Mouse (Mus musculus) kidney, embryonic 14.5 days (tissue): ENCODE data around the gene Hdac10. TPM values are rescaled to one million over a fixed set of nuclear protein-coding genes. Genes with fewer than 3 reads are reported as not detected.

Experiments
- ATAC-seq: fragments of 200-750 bp; cut with Nextera tagmentation; 2 replicates; pipeline ENCODE4 v1.8.0; 2017; ENCODE audit warnings: moderate number of reproducible peaks, mild to moderate bottlenecking, moderate TSS enrichment, moderate library complexity; ENCODE audit not compliant: low FRiP score, low TSS enrichment
- H3K27ac ChIP-seq: fragments of 300-500 bp; sonication (generic); 2 replicates; pipeline ENCODE4 v1.5.1; 2014; ENCODE audit warnings: low read depth, mild to moderate bottlenecking, low read length, moderate library complexity, mixed read lengths
- H3K27me3 ChIP-seq: fragments of 300-500 bp; sonication (generic); 2 replicates; pipeline ENCODE4 v1.6.1; 2014; ENCODE audit warnings: mild to moderate bottlenecking, low read length; ENCODE audit not compliant: control insufficient read depth, insufficient read depth
- H3K36me3 ChIP-seq: fragments of 300-500 bp; sonication (generic); 2 replicates; pipeline ENCODE4 v1.6.1; 2014; ENCODE audit warnings: low read length, mixed read lengths; ENCODE audit not compliant: control insufficient read depth, insufficient read depth
- H3K4me1 ChIP-seq: fragments of 300-500 bp; sonication (generic); 2 replicates; pipeline ENCODE4 v1.6.1; 2014; ENCODE audit warnings: low read length, mixed read lengths; ENCODE audit not compliant: control insufficient read depth, insufficient read depth
- H3K4me2 ChIP-seq: fragments of 300-500 bp; sonication (generic); replicated peaks from 2 replicates; pipeline ENCODE4 v1.6.1; 2014; ENCODE audit warnings: low read depth, mild to moderate bottlenecking, low read length
- H3K4me3 ChIP-seq: fragments of 300-500 bp; sonication (generic); 2 replicates; pipeline ENCODE4 v1.5.1; 2014; ENCODE audit warnings: mild to moderate bottlenecking, low read length
- H3K9ac ChIP-seq: fragments of 300-500 bp; sonication (generic); 2 replicates; pipeline ENCODE4 v1.6.1; 2014; ENCODE audit warnings: low read depth, mild to moderate bottlenecking, low read length, moderate library complexity
- H3K9me3 ChIP-seq: fragments of 300-500 bp; sonication (generic); 2 replicates; pipeline ENCODE4 v1.6.1; 2016; ENCODE audit warnings: low read length; ENCODE audit not compliant: control insufficient read depth
- WGBS: fragments of 180-500 bp; shearing (Covaris S2); extraction: QIAGEN DNeasy Blood & Tissue Kit; methylation state at CpG from one replicate; pipeline ENCODE4 v1.1.7; 2014; 5-methylcytosine and 5-hydroxymethylcytosine counted together
- polyA plus RNA-seq: library from polyadenylated mRNA; unstranded; fragments of >200 nt; fragmentation: Nextera tagmentation; extraction: Ambion mirVana; gene quantifications from 2 replicates; pipeline ENCODE4 v1.2.1, GENCODE M21; 2014

Gene Hdac10
- polyA plus RNA-seq, 1 experiment from 2014 or later: 12.9 TPM

- Histone ChIP-seq H3K4me1 (peaks cover 25% of the 10 kb centered on the region), H3K9ac (no peak overlapping the region), H3K36me3 (peaks cover 35% of the 10 kb centered on the region), H3K4me2 (no peak overlapping the region), H3K4me3 (no peak overlapping the region), H3K9me3 (no peaks in the 10 kb centered on the region), H3K27me3 (0 out of 2 replicates have a peak, but pooled peaks cover 4% of the 10 kb centered on the region), H3K27ac (no peak overlapping the region)
- no peak for ATAC-seq
Measured at GRCm38 (mm10) chr15:89152312-89152711, 23.8 kb upstream of the Hdac10 start.

- peak; percentile 5; the same call in 1 of the 2 replicates for ATAC-seq
- no peaks in the 10 kb centered on the region for H3K9me3 ChIP-seq
- peak overlapping the region; percentile 78; the same call in 1 of the 2 replicates for H3K9ac ChIP-seq
- peaks cover 12% of the 10 kb centered on the region for H3K36me3 ChIP-seq
- H3K27ac ChIP-seq: no peak overlapping the region
- 2% methylated on average over 13 of the region's 13 CpGs for WGBS
- peaks cover 11% of the 10 kb centered on the region; the same call in 1 of the 2 replicates for H3K27me3 ChIP-seq
- H3K4me1 ChIP-seq: peaks cover 37% of the 10 kb centered on the region
- peak overlapping the region; percentile 68 for H3K4me3 ChIP-seq
- peak overlapping the region; percentile 95 for H3K4me2 ChIP-seq
Measured at GRCm38 (mm10) chr15:89150041-89150390, 21.5 kb upstream of the Hdac10 start.

- Histone ChIP-seq H3K4me3 (peak within 1 kb of the TSS; percentile 68), H3K4me1 (peaks cover 37% of the 10 kb centered on the region), H3K9ac (peak within 1 kb of the TSS; percentile 78), H3K9me3 (no peaks in the 10 kb centered on the region), H3K27me3 (peaks cover 11% of the 10 kb centered on the region; the same call in 1 of the 2 replicates), H3K4me2 (peak within 1 kb of the TSS; percentile 95), H3K27ac (no peak within 1 kb of the TSS), H3K36me3 (peaks cover 7% of the 10 kb centered on the region)
- peak; percentile 51 for ATAC-seq
- 1% methylated on average over 60 of the region's 61 CpGs for WGBS
Measured at GRCm38 (mm10) chr15:89149271-89150040, 21.0 kb upstream of the Hdac10 start, which contains the start of gene Mapk11. Gene Mapk11, minus strand, starts transcription at chr15:89149628.

GRCm38 (mm10) chr15:89148496-89149270 is 20.2 kb upstream of the Hdac10 start:
- H3K36me3 ChIP-seq: no peaks in the 10 kb centered on the region; the same call in 1 of the 2 replicates
- ATAC-seq: no peak
- peaks cover 37% of the 10 kb centered on the region for H3K4me1 ChIP-seq
- H3K9me3 ChIP-seq: no peaks in the 10 kb centered on the region
- 5% methylated on average over 25 of the region's 25 CpGs for WGBS
- peak overlapping the region; percentile 95 for H3K4me2 ChIP-seq
- no peak overlapping the region for H3K27ac ChIP-seq
- peak overlapping the region; percentile 78 for H3K9ac ChIP-seq
- H3K27me3 ChIP-seq: peaks cover 11% of the 10 kb centered on the region; the same call in 1 of the 2 replicates
- peak overlapping the region; percentile 68 for H3K4me3 ChIP-seq

GRCm38 (mm10) chr15:89147895-89148294 is 19.4 kb upstream of the Hdac10 start:
- 30% methylated on average over 4 of the region's 4 CpGs for WGBS
- H3K4me3 ChIP-seq: peak overlapping the region; percentile 68; the same call in 1 of the 2 replicates
- H3K4me2 ChIP-seq: peak overlapping the region; percentile 62; the same call in 1 of the 2 replicates
- H3K4me1 ChIP-seq: peaks cover 37% of the 10 kb centered on the region
- no peak overlapping the region for H3K27ac ChIP-seq
- H3K9ac ChIP-seq: no peak overlapping the region
- peaks cover 11% of the 10 kb centered on the region; the same call in 1 of the 2 replicates for H3K27me3 ChIP-seq
- no peaks in the 10 kb centered on the region for H3K36me3 ChIP-seq
- no peaks in the 10 kb centered on the region for H3K9me3 ChIP-seq
- ATAC-seq: 0 out of 2 replicates have a peak, but pooled peaks have one; percentile 6

- H3K9me3 ChIP-seq: no peaks in the 10 kb centered on the region
- no peak for ATAC-seq
- H3K4me1 ChIP-seq: peaks cover 37% of the 10 kb centered on the region
- no peak overlapping the region for H3K9ac ChIP-seq
- no peak overlapping the region for H3K27ac ChIP-seq
- H3K4me3 ChIP-seq: peak overlapping the region; percentile 35; the same call in 1 of the 2 replicates
- no peaks in the 10 kb centered on the region for H3K36me3 ChIP-seq
- peak overlapping the region; percentile 62 for H3K4me2 ChIP-seq
- 25% methylated on average over 10 of the region's 10 CpGs for WGBS
- peaks cover 11% of the 10 kb centered on the region; the same call in 1 of the 2 replicates for H3K27me3 ChIP-seq
Measured at GRCm38 (mm10) chr15:89147456-89147855, 19.0 kb upstream of the Hdac10 start.

GRCm38 (mm10) chr15:89147024-89147423 is 18.5 kb upstream of the Hdac10 start:
- H3K27me3 ChIP-seq: peaks cover 11% of the 10 kb centered on the region; the same call in 1 of the 2 replicates
- 2% methylated on average over 16 of the region's 16 CpGs for WGBS
- ATAC-seq: no peak
- H3K4me1 ChIP-seq: peaks cover 41% of the 10 kb centered on the region
- H3K9ac ChIP-seq: peak overlapping the region; percentile 35
- H3K9me3 ChIP-seq: no peaks in the 10 kb centered on the region
- H3K27ac ChIP-seq: no peak overlapping the region
- H3K36me3 ChIP-seq: no peaks in the 10 kb centered on the region
- peak overlapping the region; percentile 62 for H3K4me2 ChIP-seq
- H3K4me3 ChIP-seq: peak overlapping the region; percentile 35

- H3K27me3 ChIP-seq: peaks cover 11% of the 10 kb centered on the region; the same call in 1 of the 2 replicates
- WGBS: 1% methylated on average over 27 of the region's 27 CpGs
- no peaks in the 10 kb centered on the region for H3K9me3 ChIP-seq
- H3K4me1 ChIP-seq: peaks cover 46% of the 10 kb centered on the region
- no peaks in the 10 kb centered on the region for H3K36me3 ChIP-seq
- H3K4me2 ChIP-seq: peak overlapping the region; percentile 62
- ATAC-seq: peak; percentile 50
- peak overlapping the region; percentile 35 for H3K4me3 ChIP-seq
- H3K27ac ChIP-seq: no peak overlapping the region
- H3K9ac ChIP-seq: peak overlapping the region; percentile 35
Measured at GRCm38 (mm10) chr15:89146537-89146936, 18.0 kb upstream of the Hdac10 start.
